Mouse (Mus musculus) forebrain, embryonic 15.5 days (tissue): Measurements from ENCODE around the gene Cd63. TPM values are rescaled to one million over a fixed set of nuclear protein-coding genes. Genes with fewer than 3 reads are reported as not detected.
A peak's percentile ranks its signal among the peaks of the same experiment; 100 is the strongest.

Experiments used
- ATAC-seq: fragments of 200-750 bp; cut with Nextera tagmentation; replicated peaks from 2 replicates; pipeline ENCODE4 v1.8.0; 2017; ENCODE audit warnings: mild to moderate bottlenecking, moderate TSS enrichment, moderate library complexity
- H3K27ac ChIP-seq: fragments of 300-500 bp; sonication (generic); replicated peaks from 2 replicates; pipeline ENCODE4 v1.5.1; 2015; ENCODE audit warnings: mild to moderate bottlenecking, inconsistent platforms
- H3K27me3 ChIP-seq: fragments of 300-500 bp; sonication (generic); 2 replicates; pipeline ENCODE4 v1.6.1; 2015; ENCODE audit warnings: inconsistent platforms
- H3K36me3 ChIP-seq: fragments of 300-500 bp; sonication (generic); 2 replicates; pipeline ENCODE4 v1.6.1; 2015; ENCODE audit warnings: mild to moderate bottlenecking, inconsistent platforms
- H3K4me1 ChIP-seq: fragments of 300-500 bp; sonication (generic); 2 replicates; pipeline ENCODE4 v1.6.1; 2015; ENCODE audit warnings: inconsistent platforms
- H3K4me2 ChIP-seq: fragments of 300-500 bp; sonication (generic); replicated peaks from 2 replicates; pipeline ENCODE4 v1.6.1; 2015; ENCODE audit warnings: mild to moderate bottlenecking, inconsistent platforms
- H3K4me3 ChIP-seq: fragments of 300-500 bp; sonication (generic); 2 replicates; pipeline ENCODE4 v1.5.1; 2015; ENCODE audit warnings: mild to moderate bottlenecking, inconsistent platforms
- H3K9ac ChIP-seq: fragments of 300-500 bp; sonication (generic); replicated peaks from 2 replicates; pipeline ENCODE4 v1.6.1; 2015; ENCODE audit warnings: mild to moderate bottlenecking, inconsistent platforms
- H3K9me3 ChIP-seq: fragments of 300-500 bp; sonication (generic); 2 replicates; pipeline ENCODE4 v1.6.1; 2016; ENCODE audit warnings: inconsistent platforms
- WGBS: fragments of 180-500 bp; shearing (Covaris S2); methylation state at CpG from one replicate; pipeline ENCODE4 v1.1.7; 2015; ENCODE audit warnings: mixed read lengths; 5-methylcytosine and 5-hydroxymethylcytosine counted together
- polyA plus RNA-seq: library from polyadenylated mRNA; unstranded; fragments of >200 nt; fragmentation: Nextera tagmentation; extraction: Ambion mirVana; gene quantifications from 2 replicates; pipeline ENCODE4 v1.2.1, GENCODE M21; 2015

Cd63 gene
- polyA plus RNA-seq: 125 and 142 TPM in 2 replicates

DNA sequence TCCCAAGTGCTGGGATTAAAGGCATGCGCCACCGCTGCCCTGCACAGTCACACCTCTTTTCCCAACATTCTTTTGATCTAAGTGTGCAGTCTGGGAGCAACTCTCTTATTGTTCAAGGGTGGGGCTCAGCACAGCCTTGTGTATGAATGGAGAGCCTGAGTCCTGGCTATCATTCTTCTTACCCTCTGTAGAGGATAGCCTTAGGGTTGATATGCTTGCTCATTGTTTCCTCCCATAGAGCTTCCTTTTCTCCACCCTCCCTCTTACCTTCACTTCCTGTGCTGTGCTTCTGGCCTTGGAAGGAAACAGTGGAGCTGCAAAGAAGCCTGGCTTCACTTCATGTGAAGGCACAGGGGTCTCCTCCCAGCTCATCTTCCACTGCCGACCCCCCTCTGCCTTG, at the start of gene Cd63:
Cd63 (plus strand) TSS at position 292 of the 400 bp plus-strand sequence.
- no peak within 1 kb of the TSS for H3K4me2 ChIP-seq
- no peaks in the 10 kb centered on the region for H3K9me3 ChIP-seq
- no peak within 1 kb of the TSS for H3K9ac ChIP-seq
- 0 out of 2 replicates have a peak, but pooled peaks cover 6% of the 10 kb centered on the region for H3K27me3 ChIP-seq
- H3K36me3 ChIP-seq: no peaks in the 10 kb centered on the region
- WGBS: 80% methylated on average over 3 of the region's 3 CpGs
- no peak within 1 kb of the TSS for H3K4me3 ChIP-seq
- H3K4me1 ChIP-seq: peaks cover 15% of the 10 kb centered on the region
- no peak within 1 kb of the TSS for H3K27ac ChIP-seq
- no peak for ATAC-seq

DNA sequence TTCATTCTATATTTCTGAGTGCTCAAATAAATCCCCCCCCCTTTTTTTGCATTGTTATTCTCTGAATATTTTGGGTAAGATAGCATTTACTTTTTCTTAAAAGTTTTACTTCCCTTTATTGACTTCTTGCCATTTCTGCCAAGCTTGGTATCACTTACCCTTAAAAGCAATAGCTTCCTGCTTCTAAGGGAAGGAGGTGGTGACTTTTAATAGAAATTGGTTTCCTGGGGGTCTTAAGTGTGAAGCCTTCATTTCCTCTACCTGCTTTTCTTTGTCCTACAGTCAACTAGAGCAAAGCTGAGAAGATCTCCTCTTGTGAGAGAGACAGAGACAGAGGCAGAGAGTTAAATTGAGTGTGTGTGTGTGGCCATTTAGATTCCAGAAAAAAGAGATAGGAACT, 39.6 kb upstream of the Cd63 start:
- H3K4me1 ChIP-seq: no peaks in the 10 kb centered on the region
- no peak for ATAC-seq
- H3K36me3 ChIP-seq: peaks cover 36% of the 10 kb centered on the region
- H3K9ac ChIP-seq: no peak overlapping the region
- no peaks in the 10 kb centered on the region for H3K27me3 ChIP-seq
- no peak overlapping the region for H3K4me2 ChIP-seq
- H3K9me3 ChIP-seq: no peaks in the 10 kb centered on the region
- no peak overlapping the region for H3K27ac ChIP-seq
- no peak overlapping the region for H3K4me3 ChIP-seq

DNA sequence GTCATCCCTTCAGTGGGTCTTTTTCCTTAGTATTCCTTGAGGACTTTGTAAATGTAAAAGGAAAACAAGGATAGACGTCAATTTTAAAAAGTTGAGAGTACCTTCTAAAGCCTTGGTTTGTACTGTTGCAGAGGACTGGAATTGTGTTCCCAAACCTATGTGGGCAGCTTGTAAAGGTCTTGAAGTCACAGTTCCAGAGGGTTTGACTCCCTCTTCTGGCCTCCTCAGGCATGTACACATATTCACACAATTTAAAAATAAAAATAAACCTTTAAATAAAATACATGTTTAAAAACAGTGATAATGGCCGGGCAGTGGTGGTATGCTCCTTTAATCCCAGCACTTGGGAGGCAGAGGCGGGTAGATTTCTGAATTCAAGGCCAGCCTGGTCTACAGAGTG, 34.7 kb upstream of the Cd63 start:
- Histone ChIP-seq H3K9ac (no peak overlapping the region), H3K36me3 (peaks cover 28% of the 10 kb centered on the region), H3K4me1 (no peaks in the 10 kb centered on the region), H3K27me3 (no peaks in the 10 kb centered on the region), H3K4me3 (no peak overlapping the region), H3K27ac (no peak overlapping the region), H3K4me2 (no peak overlapping the region), H3K9me3 (no peaks in the 10 kb centered on the region)
- WGBS: 95% methylated on average over 3 of the region's 3 CpGs
- no peak for ATAC-seq

DNA sequence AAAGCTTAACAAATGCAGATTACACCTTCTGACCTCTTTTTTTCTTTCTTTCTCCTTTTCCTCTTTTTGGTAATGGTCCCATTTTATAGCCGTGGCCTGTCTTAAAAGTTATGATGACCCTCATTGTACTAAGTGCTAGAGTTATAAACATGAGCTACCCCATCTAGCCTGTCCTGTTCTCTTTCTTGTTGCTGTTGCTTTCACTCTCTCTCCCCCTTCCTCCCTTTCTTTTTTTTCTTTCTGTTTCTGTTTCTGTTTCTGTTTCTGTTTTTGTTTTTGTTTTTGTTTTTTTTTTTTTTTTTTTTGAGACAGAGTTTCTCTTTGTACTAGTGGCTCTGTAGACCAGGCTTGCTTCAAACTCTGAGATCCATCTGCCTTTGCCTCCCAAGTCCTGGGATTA, 34.3 kb upstream of the Cd63 start:
- no peak overlapping the region for H3K4me3 ChIP-seq
- no peaks in the 10 kb centered on the region for H3K4me1 ChIP-seq
- no peaks in the 10 kb centered on the region for H3K27me3 ChIP-seq
- WGBS: 93% methylated on average over 1 of the region's 1 CpGs
- ATAC-seq: no peak
- H3K36me3 ChIP-seq: peaks cover 33% of the 10 kb centered on the region
- no peaks in the 10 kb centered on the region for H3K9me3 ChIP-seq
- no peak overlapping the region for H3K27ac ChIP-seq
- H3K9ac ChIP-seq: no peak overlapping the region
- no peak overlapping the region for H3K4me2 ChIP-seq

DNA sequence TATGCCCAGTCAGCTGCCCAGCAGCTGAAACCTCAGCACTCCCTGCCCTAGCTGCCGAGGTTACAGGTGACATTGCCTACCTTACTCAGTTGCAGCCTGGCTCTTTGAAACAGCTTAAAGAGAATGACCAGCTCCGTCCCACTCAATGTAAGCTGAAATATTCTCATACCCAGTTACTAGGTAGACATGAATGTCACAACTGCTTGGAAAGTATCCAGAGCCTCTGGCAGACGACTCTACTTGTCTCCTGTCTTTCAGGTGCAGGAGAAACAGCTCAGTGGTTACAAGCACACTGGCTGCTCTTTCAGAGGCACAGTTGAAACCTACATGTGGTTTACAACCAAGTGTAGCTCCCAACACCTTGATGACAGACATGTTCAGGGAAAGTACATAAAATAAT, 30.4 kb upstream of the Cd63 start:
- Histone ChIP-seq H3K9me3 (no peaks in the 10 kb centered on the region), H3K27ac (no peak overlapping the region), H3K9ac (no peak overlapping the region), H3K4me1 (no peaks in the 10 kb centered on the region), H3K27me3 (no peaks in the 10 kb centered on the region), H3K36me3 (peaks cover 54% of the 10 kb centered on the region), H3K4me3 (no peak overlapping the region), H3K4me2 (no peak overlapping the region)
- ATAC-seq: no peak
- WGBS: 89% methylated on average over 3 of the region's 3 CpGs

DNA sequence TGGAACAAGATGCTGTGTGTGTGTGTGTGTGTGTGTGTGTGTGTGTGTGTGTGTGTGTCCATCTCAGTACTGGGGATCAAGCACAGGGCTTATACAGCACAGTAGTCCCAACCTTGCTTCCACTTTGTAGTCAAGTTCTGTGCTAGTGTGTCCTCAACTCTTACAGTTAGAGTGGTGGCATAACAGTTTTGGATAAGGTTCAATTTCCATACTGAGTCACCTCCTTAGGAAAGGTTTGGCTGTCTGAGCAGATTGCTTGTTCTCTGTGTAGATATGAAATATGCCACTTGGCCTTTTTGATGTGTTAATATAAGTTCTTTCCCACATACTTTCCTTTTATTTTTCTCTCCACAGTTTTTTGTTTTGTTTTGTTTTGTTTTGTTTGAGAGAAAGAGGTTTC, 22.5 kb upstream of the Cd63 start:
- ATAC-seq: no peak
- H3K4me1 ChIP-seq: no peaks in the 10 kb centered on the region
- H3K36me3 ChIP-seq: peaks cover 35% of the 10 kb centered on the region
- H3K4me2 ChIP-seq: no peak overlapping the region
- H3K27me3 ChIP-seq: no peaks in the 10 kb centered on the region
- H3K9me3 ChIP-seq: no peaks in the 10 kb centered on the region
- H3K27ac ChIP-seq: no peak overlapping the region
- H3K9ac ChIP-seq: no peak overlapping the region
- H3K4me3 ChIP-seq: no peak overlapping the region

DNA sequence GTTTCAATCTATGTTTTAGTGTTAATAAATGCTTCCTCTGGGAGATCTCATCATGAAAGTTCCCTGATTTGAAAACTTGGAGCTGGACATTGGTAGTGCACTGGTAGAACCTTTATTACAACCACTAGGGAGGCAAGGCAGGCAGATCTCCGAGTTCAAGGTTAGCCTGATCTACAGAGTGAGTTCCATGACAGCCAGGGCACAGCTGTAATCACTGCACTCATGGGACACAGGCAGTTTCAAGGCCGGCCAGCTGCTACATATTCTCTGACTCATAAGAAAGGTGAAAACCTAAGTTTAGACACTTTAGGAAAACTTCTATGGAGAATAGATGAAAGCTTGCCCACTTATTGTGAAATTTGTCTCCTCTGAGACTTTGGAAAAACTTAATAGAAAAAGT, 22.0 kb upstream of the Cd63 start:
- ATAC-seq: no peak
- Histone ChIP-seq H3K4me3 (no peak overlapping the region), H3K4me2 (no peak overlapping the region), H3K27ac (no peak overlapping the region), H3K27me3 (no peaks in the 10 kb centered on the region), H3K9ac (no peak overlapping the region), H3K9me3 (no peaks in the 10 kb centered on the region), H3K4me1 (no peaks in the 10 kb centered on the region), H3K36me3 (peaks cover 31% of the 10 kb centered on the region)
- WGBS: 89% methylated on average over 2 of the region's 2 CpGs

DNA sequence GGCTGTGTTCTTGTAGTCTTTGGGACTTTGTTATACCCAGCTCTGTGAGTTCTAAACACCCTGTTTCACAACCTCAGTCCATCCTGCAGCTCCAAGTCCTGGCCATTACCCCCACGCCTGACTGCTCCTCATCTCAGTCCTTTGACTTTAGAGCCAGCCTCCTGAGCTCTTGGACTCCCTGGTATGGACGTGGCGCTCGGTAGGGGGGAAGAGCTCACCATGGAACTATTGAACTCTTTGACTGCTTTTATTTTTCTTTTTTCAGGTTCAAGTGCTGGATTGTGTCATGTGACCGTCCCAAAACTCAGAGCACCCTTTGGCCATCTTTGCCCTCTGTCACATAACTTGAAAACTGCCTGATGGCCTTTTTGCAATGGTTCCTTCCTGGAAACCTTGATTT, 18.7 kb upstream of the Cd63 start:
- no peak overlapping the region for H3K4me3 ChIP-seq
- H3K27ac ChIP-seq: no peak overlapping the region
- H3K4me2 ChIP-seq: no peak overlapping the region
- no peak for ATAC-seq
- no peaks in the 10 kb centered on the region for H3K9me3 ChIP-seq
- no peaks in the 10 kb centered on the region for H3K27me3 ChIP-seq
- 76% methylated on average over 5 of the region's 5 CpGs for WGBS
- peaks cover 32% of the 10 kb centered on the region for H3K36me3 ChIP-seq
- H3K9ac ChIP-seq: no peak overlapping the region
- no peaks in the 10 kb centered on the region for H3K4me1 ChIP-seq

DNA sequence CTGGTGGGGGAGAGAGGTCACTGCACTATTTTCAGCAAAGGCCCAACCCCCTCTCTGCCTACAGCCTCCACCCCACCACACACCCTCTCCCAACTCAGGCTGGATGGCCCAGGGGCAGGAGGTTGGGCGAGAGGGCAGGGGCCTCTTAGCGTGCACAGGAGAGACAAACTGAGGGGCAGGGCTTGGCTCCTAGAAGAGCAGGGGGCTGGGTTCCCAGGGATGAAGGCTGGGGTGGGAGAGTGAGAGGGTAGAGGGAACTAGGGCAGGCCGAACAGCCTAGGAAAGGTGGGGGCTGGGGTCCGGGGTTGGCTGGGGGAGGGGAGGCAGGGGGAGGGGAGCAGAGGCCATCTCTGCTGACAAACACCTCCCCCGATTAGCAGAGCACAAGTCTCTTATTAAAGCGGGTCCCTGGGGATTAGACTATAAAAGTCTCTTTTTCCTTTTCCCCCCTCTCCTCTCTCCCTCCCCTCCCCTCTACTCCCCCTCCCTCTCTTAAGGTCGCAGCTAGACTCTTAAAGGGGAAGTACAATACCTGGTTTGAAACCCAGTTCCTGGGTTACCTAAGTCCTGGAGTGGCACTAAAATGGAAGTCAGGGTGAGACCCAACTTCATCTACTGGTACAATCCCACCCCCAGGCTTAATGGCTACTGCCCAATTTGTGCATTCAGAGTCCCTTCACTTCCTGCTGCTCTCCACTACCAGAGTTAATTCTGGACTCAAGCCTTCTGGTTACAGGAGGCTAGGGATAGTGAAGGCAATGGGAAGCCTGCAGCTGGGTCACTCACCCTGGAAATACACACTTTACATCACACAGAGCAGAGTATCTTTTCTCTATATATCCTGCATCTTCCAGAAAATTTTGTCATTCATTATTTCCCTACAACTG, 11.6 kb upstream of the Cd63 start:
- H3K27me3 ChIP-seq: no peaks in the 10 kb centered on the region
- peak overlapping the region; percentile 76 for H3K27ac ChIP-seq
- H3K4me1 ChIP-seq: peaks cover 40% of the 10 kb centered on the region
- H3K36me3 ChIP-seq: peaks cover 24% of the 10 kb centered on the region
- H3K9ac ChIP-seq: peak overlapping the region; percentile 53
- WGBS: 0% methylated on average over 7 of the region's 7 CpGs
- ATAC-seq: peak; percentile 33
- H3K4me2 ChIP-seq: peak overlapping the region; percentile 90
- no peaks in the 10 kb centered on the region for H3K9me3 ChIP-seq
- peak overlapping the region; percentile 68 for H3K4me3 ChIP-seq

DNA sequence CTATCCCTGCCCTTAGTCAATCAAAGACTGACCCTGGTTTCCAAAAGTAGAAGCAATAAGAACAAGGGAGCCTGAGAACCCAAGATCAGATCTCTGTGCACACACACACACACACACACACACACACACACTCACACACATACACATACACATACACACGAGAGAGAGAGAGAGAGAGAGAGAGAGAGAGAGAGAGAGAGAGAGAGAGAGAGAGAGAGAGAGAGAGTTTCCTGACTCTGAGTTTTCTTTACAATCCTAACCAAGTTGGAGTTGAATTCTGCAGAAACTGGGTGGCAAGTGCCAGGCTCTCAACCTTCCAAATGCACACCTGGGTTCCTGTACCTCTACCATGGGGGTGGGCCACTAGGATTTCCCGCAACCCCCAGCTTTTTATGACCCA, 10.9 kb upstream of the Cd63 start:
- H3K9ac ChIP-seq: peak overlapping the region; percentile 81

DNA sequence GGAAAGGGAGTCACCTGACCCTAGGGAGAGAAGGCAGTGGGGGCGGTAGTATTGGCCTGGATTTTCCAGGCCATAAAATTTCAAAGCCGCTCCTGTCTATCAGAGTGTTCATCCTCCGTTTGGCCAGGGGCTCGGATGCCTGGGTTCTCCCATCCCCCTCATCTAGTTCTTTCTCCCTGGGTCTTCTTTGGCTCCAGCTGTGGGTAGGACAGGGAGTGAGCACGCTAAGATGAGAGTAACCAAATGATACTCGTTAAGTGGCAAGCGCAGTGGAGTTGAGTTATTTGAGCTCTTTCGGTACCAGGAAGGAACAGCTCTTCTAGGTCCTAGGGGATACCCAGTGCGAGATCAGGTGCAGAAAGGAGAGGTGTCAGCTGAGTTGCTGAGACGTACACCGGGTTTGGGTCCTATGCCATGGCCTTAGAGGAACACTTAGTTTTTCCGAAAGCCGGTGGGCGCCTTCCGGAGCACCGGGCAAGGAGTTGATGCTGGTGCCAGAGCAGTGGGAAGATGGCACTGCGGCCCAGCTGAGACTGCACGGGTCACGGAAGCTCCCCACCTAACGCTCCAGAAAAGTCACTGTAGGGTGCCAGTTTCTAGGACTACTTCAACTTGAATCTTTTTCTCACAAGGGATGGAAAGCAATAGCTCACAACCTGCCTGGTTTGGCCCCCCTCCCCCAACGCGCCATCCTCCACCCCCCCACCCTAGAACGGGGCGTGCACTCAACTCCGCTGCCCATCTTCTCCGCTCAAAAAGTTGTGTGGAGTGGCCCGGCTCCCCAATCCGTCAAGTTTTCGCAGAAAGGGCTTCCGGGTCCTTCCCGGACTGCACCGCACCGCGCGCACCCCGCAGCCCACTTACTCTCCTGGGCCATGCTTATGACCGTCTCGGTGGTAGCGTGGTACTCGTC, 10.2 kb upstream of the Cd63 start:
- peak; percentile 36; the same call in 1 of the 2 replicates for ATAC-seq
- no peaks in the 10 kb centered on the region for H3K27me3 ChIP-seq
- H3K9me3 ChIP-seq: no peaks in the 10 kb centered on the region
- WGBS: under 1% methylated on average over 40 of the region's 40 CpGs
- H3K27ac ChIP-seq: peak overlapping the region; percentile 97
- peak overlapping the region; percentile 68 for H3K4me3 ChIP-seq
- peak overlapping the region; percentile 81 for H3K9ac ChIP-seq
- peaks cover 40% of the 10 kb centered on the region for H3K4me1 ChIP-seq
- peaks cover 15% of the 10 kb centered on the region; the same call in 1 of the 2 replicates for H3K36me3 ChIP-seq
- peak overlapping the region; percentile 90 for H3K4me2 ChIP-seq

More for the DNA sequence above, 10.9 kb upstream of the Cd63 start:
- no peaks in the 10 kb centered on the region for H3K9me3 ChIP-seq
- 7% methylated on average over 1 of the region's 2 CpGs for WGBS
- no peaks in the 10 kb centered on the region for H3K27me3 ChIP-seq
- H3K36me3 ChIP-seq: peaks cover 22% of the 10 kb centered on the region
- peak overlapping the region; percentile 68 for H3K4me3 ChIP-seq
- peak overlapping the region; percentile 76; the same call in 1 of the 2 replicates for H3K27ac ChIP-seq
- peak overlapping the region; percentile 90 for H3K4me2 ChIP-seq
- ATAC-seq: no peak
- H3K4me1 ChIP-seq: peaks cover 40% of the 10 kb centered on the region
